Mouse (Mus musculus): ENCODE measurements at regions not wholly inside any gene's neighbourhood (a gene's known extent, or its start where the extent isn't known, plus 50 kb on each side); places are given as distances from the start of the nearest gene placed in this dataset.
"Not testable (repeated sequence)": the region's sequence is repeated elsewhere in the genome, so short reads cannot be mapped to it uniquely, and the experiment has no call there.

DNA sequence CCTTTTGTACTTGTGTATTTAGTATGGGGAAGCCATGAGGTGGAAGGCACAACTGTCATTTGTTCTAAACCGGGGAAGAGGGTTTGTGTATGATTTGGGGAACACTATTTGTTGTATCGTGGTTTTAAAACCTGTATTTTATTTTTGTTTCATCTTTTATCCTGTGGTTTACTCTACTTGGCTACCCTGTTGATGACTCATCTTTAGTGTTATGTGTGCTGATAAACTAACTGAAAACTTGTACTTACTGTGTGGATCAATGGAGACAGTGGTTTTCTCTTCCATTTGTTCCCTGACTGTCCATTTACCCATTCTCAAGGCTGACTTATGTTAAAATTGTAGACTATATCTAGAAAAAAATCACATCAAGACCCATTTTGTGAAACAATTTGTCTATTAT, 512.8 kb downstream of the Serpinb8 start:
- no peak for DNase-seq (ENCODE audit: inconsistent ontology term)

DNA sequence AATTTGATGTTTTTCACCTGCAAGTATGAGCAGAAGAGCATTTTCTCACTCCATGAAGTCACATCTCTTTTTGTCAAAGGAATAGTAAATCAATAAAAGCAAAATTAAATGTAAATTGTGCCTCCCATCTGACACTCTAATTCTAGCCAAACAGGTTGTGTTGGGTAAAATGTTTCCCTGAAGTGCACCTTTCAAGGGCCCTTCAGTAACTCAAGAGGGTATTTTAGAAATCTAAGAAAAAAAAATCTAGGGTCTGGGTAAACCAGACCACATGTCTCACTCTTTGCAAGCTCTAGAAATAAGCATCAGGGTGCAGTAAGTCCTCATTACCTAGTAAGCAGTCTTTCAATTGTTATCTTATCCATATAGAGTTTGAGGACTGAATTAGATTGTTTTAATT, 521.2 kb downstream of the Serpinb8 start:
- DNase-seq (ENCODE audit: inconsistent ontology term) = no peak

DNA sequence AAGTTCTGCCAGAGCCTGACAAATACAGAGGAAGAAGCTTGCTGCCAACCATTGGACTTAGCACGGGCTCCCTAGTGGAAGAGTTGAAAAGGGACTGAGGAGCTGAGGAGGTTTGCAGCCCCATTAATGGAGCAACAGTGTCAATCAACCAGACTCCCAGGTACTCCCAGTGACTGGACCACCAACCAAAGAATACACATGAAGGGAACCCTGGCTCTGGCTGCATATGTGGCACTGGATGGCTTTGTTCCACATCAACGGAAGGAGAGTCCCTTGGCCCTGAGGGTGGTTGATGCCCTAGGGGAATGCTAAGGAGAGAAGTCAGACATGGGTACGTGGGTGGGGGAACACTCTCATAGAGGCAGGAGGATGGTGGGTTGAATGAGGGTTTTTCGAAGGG, 537.6 kb downstream of the Serpinb8 start:
- no peak for DNase-seq (ENCODE audit: inconsistent ontology term)

DNA sequence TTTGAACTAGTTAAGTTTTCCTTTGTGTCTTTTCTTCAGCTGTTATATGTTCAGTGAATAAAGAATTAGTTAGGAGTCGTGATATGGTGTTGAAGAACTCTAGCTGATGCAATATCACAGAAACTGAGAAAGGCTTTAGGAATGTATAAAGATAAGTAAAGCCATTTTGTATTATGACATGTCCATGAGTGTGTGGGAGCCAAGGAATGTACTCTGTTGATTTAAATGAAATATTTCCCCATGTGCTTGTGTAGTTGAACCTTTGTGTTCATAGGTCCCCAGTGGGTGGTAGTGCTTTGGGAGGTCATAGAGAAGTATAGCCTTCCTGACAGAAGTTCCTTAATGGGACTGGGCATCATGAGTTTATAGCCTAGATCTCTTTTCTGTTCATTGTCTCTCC, 542.2 kb downstream of the Serpinb8 start:
- DNase-seq (ENCODE audit: inconsistent ontology term) = no peak

DNA sequence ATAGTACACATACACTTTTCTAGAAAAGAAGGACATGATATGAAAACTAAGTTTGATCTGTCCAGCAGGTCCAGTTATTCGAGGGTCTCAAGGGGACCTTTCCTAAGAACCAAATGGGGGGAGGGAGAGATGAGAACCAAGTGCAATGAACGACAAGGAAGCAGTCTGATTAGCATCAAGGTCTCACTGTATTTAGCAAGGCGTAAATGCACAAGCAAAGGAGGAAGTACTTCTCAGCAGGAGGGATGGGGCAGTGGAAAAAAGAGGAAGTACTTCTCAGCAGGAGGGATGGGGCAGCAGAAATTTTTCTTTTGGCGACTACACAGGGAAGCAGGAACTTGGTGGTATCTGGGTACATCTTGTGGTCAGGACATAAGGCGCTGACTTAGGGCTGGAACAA, 545.5 kb downstream of the Serpinb8 start:
- DNase-seq (ENCODE audit: inconsistent ontology term) = not testable (repeated sequence)

DNA sequence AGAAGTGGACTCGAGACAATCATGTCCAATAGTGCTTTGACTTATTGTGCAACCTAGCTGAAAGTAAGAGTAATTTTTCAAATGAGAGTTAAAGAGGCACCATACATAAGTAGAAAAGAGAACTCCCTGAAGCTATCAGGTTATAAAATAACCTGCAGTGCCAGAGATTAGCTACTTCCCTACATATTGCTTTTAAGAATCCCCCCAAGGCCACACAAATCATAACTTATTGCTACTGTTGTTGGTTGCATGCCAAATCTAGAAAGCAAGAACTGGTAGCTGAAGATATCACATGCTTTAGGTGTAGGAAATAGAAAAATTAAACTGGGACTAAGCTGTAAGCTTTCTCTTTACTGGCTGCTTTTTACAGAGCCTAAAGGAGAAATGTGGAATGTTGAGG, 554.3 kb downstream of the Serpinb8 start:
- no peak for DNase-seq (ENCODE audit: inconsistent ontology term)

DNA sequence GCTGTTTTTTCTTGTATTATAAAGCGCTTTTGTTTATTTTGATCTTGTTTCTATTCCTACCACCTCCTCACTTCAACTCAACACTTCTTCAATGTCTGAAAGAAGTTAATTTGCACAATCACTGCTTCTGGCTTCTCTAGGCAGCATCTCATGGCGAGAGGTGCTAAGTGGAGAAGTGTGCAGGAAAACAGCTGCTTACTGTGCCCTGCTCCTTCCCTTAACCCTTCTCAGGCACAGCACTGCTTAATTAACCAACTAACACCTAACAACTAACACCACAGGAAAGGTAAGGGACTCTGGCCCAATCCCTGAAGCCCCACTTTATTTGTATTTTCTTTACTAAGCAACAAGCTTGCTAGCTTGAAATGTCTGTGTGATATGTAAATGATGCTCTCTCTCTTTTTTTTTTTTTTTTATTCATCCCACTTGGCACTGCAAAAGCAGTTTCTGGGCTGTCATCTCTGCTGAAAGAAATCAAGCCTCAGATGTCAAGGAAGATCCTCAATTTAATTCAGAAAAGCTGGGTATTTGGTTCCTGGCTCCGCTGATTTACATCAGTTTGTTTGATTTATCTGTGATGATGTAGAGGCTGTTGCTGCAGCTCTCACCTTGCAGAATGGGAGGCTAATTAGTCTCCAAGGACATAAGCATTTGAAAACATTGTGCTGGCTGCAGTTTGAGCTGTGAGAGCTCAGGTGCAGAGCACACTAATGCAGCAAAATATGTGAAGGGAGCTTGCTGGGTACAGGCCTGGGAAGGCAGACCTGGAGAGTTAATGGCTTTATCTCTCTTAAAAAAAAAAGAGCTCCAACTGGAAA, 591.8 kb downstream of the Serpinb8 start:
- no peak for DNase-seq (ENCODE audit: inconsistent ontology term)

DNA sequence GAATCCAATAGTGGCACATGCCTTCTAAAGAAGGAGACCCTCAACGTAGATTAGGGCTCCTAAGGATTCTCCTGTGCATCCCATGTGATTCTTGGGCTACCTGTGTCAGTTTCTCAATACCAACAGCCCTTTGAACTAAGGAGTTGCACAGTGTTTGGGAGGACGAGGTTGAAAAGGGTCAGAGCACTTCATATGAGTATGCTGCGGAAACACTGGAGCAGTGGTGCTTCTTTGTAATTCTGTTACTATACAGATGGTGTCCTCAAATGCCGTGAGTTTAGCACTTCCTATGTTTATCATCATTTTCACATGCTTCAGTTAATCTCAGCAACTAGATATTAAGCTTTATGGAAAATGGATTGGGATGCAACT, 592.3 kb downstream of the Serpinb8 start:
- DNase-seq (ENCODE audit: inconsistent ontology term) = no peak

DNA sequence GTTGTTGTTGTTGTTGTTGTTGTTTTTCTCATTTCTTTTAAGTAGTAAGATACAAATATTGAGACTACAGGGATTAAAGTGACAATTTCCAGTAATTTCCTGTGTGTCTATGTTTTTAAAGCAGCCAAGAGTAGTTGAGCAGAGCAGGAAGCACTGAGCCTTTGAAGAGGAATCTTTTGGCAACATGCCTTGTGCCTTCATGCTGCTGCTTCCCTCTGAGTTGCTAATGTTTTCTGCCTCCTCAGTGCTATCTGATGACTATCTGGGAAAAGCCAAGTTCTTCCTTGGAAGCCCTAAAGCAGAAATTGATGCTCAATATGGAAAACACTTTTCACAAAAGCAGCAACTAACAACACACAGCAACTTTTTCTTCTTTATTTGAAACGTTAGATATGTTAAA, 634.2 kb downstream of the Serpinb8 start:
- DNase-seq (ENCODE audit: inconsistent ontology term) = no peak

DNA sequence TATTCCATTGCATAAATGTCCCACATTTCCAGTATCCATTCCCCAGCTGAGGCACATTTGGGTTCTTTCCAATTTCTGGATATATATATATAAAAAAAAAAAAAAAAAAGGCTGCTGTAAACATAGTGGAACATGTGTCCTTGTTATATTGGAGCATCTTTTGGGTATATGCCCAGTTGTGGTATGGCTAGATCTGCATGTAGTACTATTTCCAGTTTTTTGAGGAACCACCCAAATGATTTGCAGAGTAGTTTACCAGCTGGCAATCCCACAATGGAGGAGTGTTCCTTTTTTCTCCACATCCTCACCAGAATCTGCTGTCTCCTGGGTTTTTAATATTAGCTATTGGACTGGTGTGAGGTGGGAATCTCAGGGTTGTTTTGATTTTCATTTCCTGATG, 650.3 kb downstream of the Serpinb8 start:
- DNase-seq (ENCODE audit: inconsistent ontology term) = no peak

DNA sequence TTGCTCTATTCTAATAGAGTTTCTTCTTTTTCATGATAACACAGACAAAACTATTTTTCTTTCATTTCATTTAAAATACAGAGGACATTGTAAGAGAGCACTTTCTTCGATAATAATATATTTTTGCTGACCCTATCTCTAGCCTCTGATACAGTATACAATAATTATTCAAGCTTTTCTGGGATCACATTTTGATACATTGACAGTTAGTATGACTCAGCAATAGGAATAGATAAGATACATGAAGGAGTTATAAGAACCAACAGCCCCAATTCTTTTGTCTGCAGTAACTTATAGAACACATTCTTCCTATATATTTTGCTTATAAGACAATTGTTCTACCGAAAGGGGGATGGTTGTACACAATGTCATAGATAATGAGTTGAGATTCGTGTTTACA, 665.3 kb downstream of the Serpinb8 start:
- no peak for DNase-seq (ENCODE audit: inconsistent ontology term)

DNA sequence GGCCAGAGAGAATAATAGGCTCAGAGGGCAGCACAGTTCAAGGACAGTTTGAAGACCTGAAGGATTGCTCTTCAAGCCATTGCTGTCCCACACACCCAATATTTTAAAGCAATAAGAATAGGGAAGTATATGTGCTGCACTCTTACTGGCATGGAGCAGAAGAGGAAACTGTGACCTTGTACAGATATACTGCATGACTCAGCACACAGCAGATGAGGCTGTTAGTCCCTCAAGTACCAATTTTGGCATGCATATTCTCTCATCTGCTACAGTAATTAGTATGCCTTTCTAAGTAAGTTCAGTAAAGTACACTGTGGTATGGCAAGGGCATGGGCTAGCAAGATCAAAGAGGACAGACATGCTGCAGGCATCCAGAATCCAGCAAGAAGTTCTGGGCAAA, 669.5 kb downstream of the Serpinb8 start:
- peak; percentile 12 for DNase-seq (ENCODE audit: inconsistent ontology term)

DNA sequence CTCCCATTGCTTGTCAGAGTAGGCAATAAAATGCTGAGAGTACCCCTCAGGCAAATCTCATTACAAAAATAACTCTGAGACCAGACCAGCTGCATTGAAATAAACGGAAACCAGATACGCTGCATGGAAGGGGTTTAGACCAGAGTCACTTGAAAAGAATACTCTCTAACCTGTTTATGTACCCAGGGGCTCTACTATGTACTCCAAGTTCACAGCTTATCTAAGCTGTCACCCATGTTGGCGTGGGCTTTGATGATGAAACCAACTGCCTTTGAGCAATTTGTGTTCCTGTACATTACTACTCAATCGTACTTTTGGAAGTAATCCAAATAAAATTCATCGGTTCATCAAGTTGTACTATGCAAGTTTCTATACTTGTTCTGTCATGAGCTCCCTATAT, 692.3 kb downstream of the Serpinb8 start:
- no peak for DNase-seq (ENCODE audit: inconsistent ontology term)

DNA sequence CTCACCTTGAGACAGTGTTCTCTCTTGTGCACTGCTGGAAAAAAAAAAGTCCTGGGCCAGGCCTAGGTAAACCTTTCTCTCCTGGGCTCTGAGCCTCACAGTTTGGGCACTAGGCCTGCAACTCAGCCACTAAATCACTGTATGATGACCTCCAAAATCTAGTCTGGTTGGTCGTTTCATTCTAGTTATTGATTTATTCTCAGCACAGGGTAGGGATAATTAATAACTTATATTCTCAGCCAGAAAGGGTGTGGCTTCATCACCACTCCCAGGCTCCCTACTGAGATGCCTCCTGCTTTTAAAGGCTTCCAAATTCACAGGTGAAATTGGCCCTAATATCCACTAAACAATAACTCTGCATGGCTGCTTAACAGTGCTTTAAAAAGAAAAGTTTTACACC, 696.8 kb downstream of the Serpinb8 start:
- no peak for DNase-seq (ENCODE audit: inconsistent ontology term)

All from Muller cell, postnatal 12 days (primary cell).